Mouse (Mus musculus): ENCODE results near the gene Gsto1. TPM values are rescaled to one million over a fixed set of nuclear protein-coding genes. Genes with fewer than 3 reads are reported as not detected.
"Not testable (repeated sequence)": the region's sequence is repeated elsewhere in the genome, so short reads cannot be mapped to it uniquely, and the experiment has no call there.

The Gsto1 gene
- polyA plus RNA-seq, 1 experiment from 2014 or later, result 115 TPM

DNA sequence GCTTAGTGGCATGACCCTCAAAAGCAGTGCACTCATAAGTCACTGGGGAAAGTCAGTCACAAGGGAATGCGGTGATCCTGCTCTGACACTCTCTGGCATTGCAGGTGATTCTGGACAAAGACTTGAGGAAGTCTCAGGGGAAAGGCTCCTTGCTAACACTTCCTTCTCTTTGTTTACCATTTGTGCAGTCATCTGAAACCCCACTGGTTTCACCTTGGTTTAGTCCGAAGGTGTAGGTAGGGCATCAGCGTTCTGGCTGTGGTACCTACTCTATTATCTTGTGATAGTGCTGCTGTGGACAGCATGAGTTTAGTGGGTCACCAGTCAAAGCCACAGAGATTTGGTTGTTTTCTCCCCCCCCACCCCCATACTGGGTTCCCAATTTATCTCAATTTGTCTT is 5.0 kb upstream of the Gsto1 start:
- peaks cover 9% of the 10 kb centered on the region; the same call in 1 of the 2 replicates for H3K4me1 ChIP-seq (ENCODE audit: control insufficient read depth, insufficient read depth, low read length)
- H3K27me3 ChIP-seq (ENCODE audit: control insufficient read depth, insufficient read depth, low read length), result no peaks in the 10 kb centered on the region
- no peak overlapping the region for H3K4me3 ChIP-seq (replicated peaks; ENCODE audit: low read depth, low read length)
- ATAC-seq (ENCODE audit: low FRiP score, low TSS enrichment), result no peak
- H3K4me2 ChIP-seq (ENCODE audit: low read length), result no peak overlapping the region
- no peak overlapping the region for H3K27ac ChIP-seq (replicated peaks; ENCODE audit: low read depth, low read length)
- H3K9ac ChIP-seq (replicated peaks; ENCODE audit: low read length), result no peak overlapping the region
- no peaks in the 10 kb centered on the region for H3K36me3 ChIP-seq (ENCODE audit: control insufficient read depth, insufficient read depth, low read length)
- no peak for DNase-seq
- WGBS, result 92% methylated on average over 3 of the region's 3 CpGs
- no peaks in the 10 kb centered on the region for H3K9me3 ChIP-seq (ENCODE audit: control insufficient read depth, low read length)

GRCm38 (mm10) chr19:47852131-47852530 is 2.6 kb upstream of the Gsto1 start:
- H3K27me3 ChIP-seq (ENCODE audit: control insufficient read depth, insufficient read depth, low read length); ATAC-seq (ENCODE audit: low FRiP score, low TSS enrichment); H3K9ac ChIP-seq (replicated peaks; ENCODE audit: low read length); H3K9me3 ChIP-seq (ENCODE audit: control insufficient read depth, low read length); H3K4me3 ChIP-seq (replicated peaks; ENCODE audit: low read depth, low read length); H3K4me1 ChIP-seq (ENCODE audit: control insufficient read depth, insufficient read depth, low read length); DNase-seq; H3K36me3 ChIP-seq (ENCODE audit: control insufficient read depth, insufficient read depth, low read length); H3K27ac ChIP-seq (replicated peaks; ENCODE audit: low read depth, low read length); H3K4me2 ChIP-seq (ENCODE audit: low read length): not testable (repeated sequence)
- 89% methylated on average over 3 of the region's 3 CpGs for WGBS

DNA sequence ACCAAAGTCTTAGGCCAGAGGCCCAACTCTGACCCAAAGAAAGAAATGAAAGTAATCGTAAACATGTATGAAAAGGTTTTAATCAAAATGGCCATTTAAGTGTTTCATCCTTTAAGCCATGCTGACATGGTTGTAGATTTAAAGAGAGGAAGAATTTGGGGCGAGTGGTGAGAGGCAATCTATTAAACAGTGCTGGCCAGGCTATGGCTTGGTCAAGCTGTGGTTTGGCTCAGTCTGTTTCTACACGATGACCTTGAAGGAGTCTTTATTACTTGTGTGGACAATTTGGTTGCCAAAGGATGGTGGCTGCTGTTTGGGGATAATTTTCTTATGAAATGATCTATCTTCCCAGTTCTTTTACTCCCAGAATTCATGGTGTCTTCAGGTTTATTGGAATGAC is 1.7 kb upstream of the Gsto1 start:
- H3K27me3 ChIP-seq (ENCODE audit: control insufficient read depth, insufficient read depth, low read length), result no peaks in the 10 kb centered on the region
- H3K4me2 ChIP-seq (ENCODE audit: low read length), result no peak overlapping the region
- DNase-seq (no peak), ATAC-seq (ENCODE audit: low FRiP score, low TSS enrichment) (no peak)
- 85% methylated on average over 3 of the region's 3 CpGs for WGBS
- no peak overlapping the region for H3K9ac ChIP-seq (replicated peaks; ENCODE audit: low read length)
- no peak overlapping the region for H3K27ac ChIP-seq (replicated peaks; ENCODE audit: low read depth, low read length)
- no peaks in the 10 kb centered on the region for H3K36me3 ChIP-seq (ENCODE audit: control insufficient read depth, insufficient read depth, low read length)
- H3K9me3 ChIP-seq (ENCODE audit: control insufficient read depth, low read length), result no peaks in the 10 kb centered on the region
- H3K4me3 ChIP-seq (replicated peaks; ENCODE audit: low read depth, low read length), result no peak overlapping the region
- peaks cover 9% of the 10 kb centered on the region for H3K4me1 ChIP-seq (ENCODE audit: control insufficient read depth, insufficient read depth, low read length)

GRCm38 (mm10) chr19:47853951-47854795 is 597 bp upstream of the Gsto1 start:
- ATAC-seq (ENCODE audit: low FRiP score, low TSS enrichment) (peak; percentile 76), DNase-seq (peak; percentile 68)
- H3K4me2 ChIP-seq (ENCODE audit: low read length), result peak overlapping the region; percentile 77
- H3K27ac ChIP-seq (replicated peaks; ENCODE audit: low read depth, low read length), result peak overlapping the region; percentile 70
- peak overlapping the region; percentile 68 for H3K9ac ChIP-seq (replicated peaks; ENCODE audit: low read length)
- 0 out of 2 replicates have a peak, but pooled peaks cover under 1% of the 10 kb centered on the region for H3K36me3 ChIP-seq (ENCODE audit: control insufficient read depth, insufficient read depth, low read length)
- peaks cover 9% of the 10 kb centered on the region for H3K4me1 ChIP-seq (ENCODE audit: control insufficient read depth, insufficient read depth, low read length)
- WGBS, result 23% methylated on average over 13 of the region's 13 CpGs
- H3K4me3 ChIP-seq (replicated peaks; ENCODE audit: low read depth, low read length), result peak overlapping the region; percentile 52
- no peaks in the 10 kb centered on the region for H3K27me3 ChIP-seq (ENCODE audit: control insufficient read depth, insufficient read depth, low read length)
- no peaks in the 10 kb centered on the region for H3K9me3 ChIP-seq (ENCODE audit: control insufficient read depth, low read length)

GRCm38 (mm10) chr19:47857957-47858942 is 3.5 kb downstream of the Gsto1 start:
- Histone ChIP-seq H3K9me3 (ENCODE audit: control insufficient read depth, low read length) (no peaks in the 10 kb centered on the region), H3K9ac (replicated peaks; ENCODE audit: low read length) (no peak overlapping the region), H3K27me3 (ENCODE audit: control insufficient read depth, insufficient read depth, low read length) (no peaks in the 10 kb centered on the region), H3K4me3 (replicated peaks; ENCODE audit: low read depth, low read length) (no peak overlapping the region), H3K4me1 (ENCODE audit: control insufficient read depth, insufficient read depth, low read length) (peaks cover 9% of the 10 kb centered on the region), H3K36me3 (ENCODE audit: control insufficient read depth, insufficient read depth, low read length) (peaks cover 7% of the 10 kb centered on the region; the same call in 1 of the 2 replicates), H3K27ac (replicated peaks; ENCODE audit: low read depth, low read length) (no peak overlapping the region), H3K4me2 (ENCODE audit: low read length) (no peak overlapping the region)
- 74% methylated on average over 18 of the region's 18 CpGs for WGBS
- no peak for ATAC-seq (ENCODE audit: low FRiP score, low TSS enrichment)
- no peak for DNase-seq

DNA sequence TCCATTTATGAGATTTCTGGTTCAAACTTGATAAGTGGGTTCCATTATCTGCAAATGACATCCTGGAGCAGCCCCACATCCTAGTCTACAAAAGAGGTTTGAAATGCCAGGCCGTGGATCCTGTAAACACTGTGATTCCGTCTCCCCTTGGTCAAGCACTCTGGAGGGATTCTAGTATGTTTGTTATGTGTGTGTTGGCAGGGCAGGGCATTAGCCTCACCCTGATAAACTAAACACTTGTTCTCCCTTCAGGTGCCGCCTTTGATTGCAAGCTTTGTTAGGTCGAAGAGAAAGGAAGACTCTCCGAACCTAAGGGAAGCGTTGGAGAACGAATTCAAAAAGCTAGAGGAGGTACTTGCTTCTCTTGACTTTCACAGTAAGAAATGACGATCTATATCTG is 4.4 kb downstream of the Gsto1 start:
- Histone ChIP-seq H3K27me3 (ENCODE audit: control insufficient read depth, insufficient read depth, low read length) (no peaks in the 10 kb centered on the region), H3K4me1 (ENCODE audit: control insufficient read depth, insufficient read depth, low read length) (peaks cover 4% of the 10 kb centered on the region), H3K27ac (replicated peaks; ENCODE audit: low read depth, low read length) (no peak overlapping the region), H3K4me3 (replicated peaks; ENCODE audit: low read depth, low read length) (no peak overlapping the region), H3K9me3 (ENCODE audit: control insufficient read depth, low read length) (no peaks in the 10 kb centered on the region), H3K9ac (replicated peaks; ENCODE audit: low read length) (no peak overlapping the region), H3K36me3 (ENCODE audit: control insufficient read depth, insufficient read depth, low read length) (peaks cover 9% of the 10 kb centered on the region; the same call in 1 of the 2 replicates), H3K4me2 (ENCODE audit: low read length) (no peak overlapping the region)
- ATAC-seq (ENCODE audit: low FRiP score, low TSS enrichment) (no peak), DNase-seq (no peak)
- WGBS, result 95% methylated on average over 8 of the region's 8 CpGs

GRCm38 (mm10) chr19:47862581-47862980 is 7.8 kb downstream of the Gsto1 start:
- DNase-seq (no peak), ATAC-seq (ENCODE audit: low FRiP score, low TSS enrichment) (no peak)
- 94% methylated on average over 3 of the region's 3 CpGs for WGBS
- Histone ChIP-seq H3K4me1 (ENCODE audit: control insufficient read depth, insufficient read depth, low read length) (peaks cover 6% of the 10 kb centered on the region; the same call in 1 of the 2 replicates), H3K4me2 (ENCODE audit: low read length) (no peak overlapping the region), H3K27me3 (ENCODE audit: control insufficient read depth, insufficient read depth, low read length) (no peaks in the 10 kb centered on the region), H3K9me3 (ENCODE audit: control insufficient read depth, low read length) (no peaks in the 10 kb centered on the region), H3K36me3 (ENCODE audit: control insufficient read depth, insufficient read depth, low read length) (peaks cover 12% of the 10 kb centered on the region; the same call in 1 of the 2 replicates), H3K27ac (replicated peaks; ENCODE audit: low read depth, low read length) (no peak overlapping the region), H3K9ac (replicated peaks; ENCODE audit: low read length) (no peak overlapping the region), H3K4me3 (replicated peaks; ENCODE audit: low read depth, low read length) (no peak overlapping the region)

- Histone ChIP-seq H3K27me3 (ENCODE audit: control insufficient read depth, insufficient read depth, low read length) (no peaks in the 10 kb centered on the region), H3K36me3 (ENCODE audit: control insufficient read depth, insufficient read depth, low read length) (peaks cover 12% of the 10 kb centered on the region; the same call in 1 of the 2 replicates), H3K4me1 (ENCODE audit: control insufficient read depth, insufficient read depth, low read length) (peaks cover 6% of the 10 kb centered on the region; the same call in 1 of the 2 replicates), H3K9me3 (ENCODE audit: control insufficient read depth, low read length) (no peaks in the 10 kb centered on the region), H3K9ac (replicated peaks; ENCODE audit: low read length) (no peak overlapping the region), H3K4me3 (replicated peaks; ENCODE audit: low read depth, low read length) (no peak overlapping the region), H3K4me2 (ENCODE audit: low read length) (no peak overlapping the region), H3K27ac (replicated peaks; ENCODE audit: low read depth, low read length) (no peak overlapping the region)
- 97% methylated on average over 9 of the region's 9 CpGs for WGBS
- DNase-seq (no peak), ATAC-seq (ENCODE audit: low FRiP score, low TSS enrichment) (no peak)
Measured at GRCm38 (mm10) chr19:47864051-47864450, 9.3 kb downstream of the Gsto1 start.

Data from midbrain, embryonic 14.5 days (tissue).